Mouse (Mus musculus): ENCODE data around the gene Slc22a17. TPM values are rescaled to one million over a fixed set of nuclear protein-coding genes. Genes with fewer than 3 reads are reported as not detected.
A peak's percentile ranks its signal among the peaks of the same experiment; 100 is the strongest.

The Slc22a17 gene
- polyA plus RNA-seq, 1 experiment from 2014 or later = 136 TPM

GRCm38 (mm10) chr14:54868026-54868425 is 44.9 kb downstream of the Slc22a17 start:
- H3K36me3 ChIP-seq (replicated peaks; ENCODE audit: control insufficient read depth, insufficient read depth) = peaks cover 7% of the 10 kb centered on the region
- no peak overlapping the region for H3K9ac ChIP-seq
- peaks cover 5% of the 10 kb centered on the region for H3K4me1 ChIP-seq (replicated peaks; ENCODE audit: control insufficient read depth, insufficient read depth, low read length)
- 93% methylated on average over 4 of the region's 4 CpGs for WGBS
- no peak overlapping the region for H3K4me3 ChIP-seq (replicated peaks; ENCODE audit: low read length)
- H3K9me3 ChIP-seq (ENCODE audit: control insufficient read depth, low read length) = no peaks in the 10 kb centered on the region
- H3K4me2 ChIP-seq (replicated peaks) = no peak overlapping the region
- no peak for DNase-seq (ENCODE audit: low spot score)
- ATAC-seq (ENCODE audit: low FRiP score) = no peak
- H3K27me3 ChIP-seq (ENCODE audit: control insufficient read depth, insufficient read depth, low read length) = no peaks in the 10 kb centered on the region
- H3K27ac ChIP-seq = no peak overlapping the region

- H3K9ac ChIP-seq = no peak overlapping the region
- DNase-seq (ENCODE audit: low spot score) = no peak
- no peak overlapping the region for H3K4me3 ChIP-seq (replicated peaks; ENCODE audit: low read length)
- no peaks in the 10 kb centered on the region for H3K9me3 ChIP-seq (ENCODE audit: control insufficient read depth, low read length)
- no peaks in the 10 kb centered on the region for H3K27me3 ChIP-seq (ENCODE audit: control insufficient read depth, insufficient read depth, low read length)
- 63% methylated on average over 5 of the region's 5 CpGs for WGBS
- peaks cover 7% of the 10 kb centered on the region for H3K4me1 ChIP-seq (replicated peaks; ENCODE audit: control insufficient read depth, insufficient read depth, low read length)
- peaks cover 2% of the 10 kb centered on the region; the same call in 1 of the 2 replicates for H3K36me3 ChIP-seq (replicated peaks; ENCODE audit: control insufficient read depth, insufficient read depth)
- no peak overlapping the region for H3K4me2 ChIP-seq (replicated peaks)
- no peak for ATAC-seq (ENCODE audit: low FRiP score)
- H3K27ac ChIP-seq = no peak overlapping the region
Observed at GRCm38 (mm10) chr14:54866936-54867335, 46.0 kb downstream of the Slc22a17 start.

- Histone ChIP-seq H3K4me3 (replicated peaks; ENCODE audit: low read length) (no peak overlapping the region), H3K27ac (no peak overlapping the region), H3K9me3 (ENCODE audit: control insufficient read depth, low read length) (no peaks in the 10 kb centered on the region), H3K27me3 (ENCODE audit: control insufficient read depth, insufficient read depth, low read length) (no peaks in the 10 kb centered on the region), H3K4me2 (replicated peaks) (no peak overlapping the region), H3K9ac (no peak overlapping the region), H3K4me1 (replicated peaks; ENCODE audit: control insufficient read depth, insufficient read depth, low read length) (peaks cover 7% of the 10 kb centered on the region), H3K36me3 (replicated peaks; ENCODE audit: control insufficient read depth, insufficient read depth) (no peaks in the 10 kb centered on the region)
- WGBS = 82% methylated on average over 3 of the region's 3 CpGs
- no peak for ATAC-seq (ENCODE audit: low FRiP score)
- DNase-seq (ENCODE audit: low spot score) = no peak
Observed at GRCm38 (mm10) chr14:54866268-54866667, 46.7 kb downstream of the Slc22a17 start.

GRCm38 (mm10) chr14:54865626-54866025 is 47.3 kb downstream of the Slc22a17 start:
- no peak overlapping the region for H3K4me3 ChIP-seq (replicated peaks; ENCODE audit: low read length)
- no peaks in the 10 kb centered on the region for H3K27me3 ChIP-seq (ENCODE audit: control insufficient read depth, insufficient read depth, low read length)
- WGBS = 87% methylated on average over 5 of the region's 5 CpGs
- no peak for DNase-seq (ENCODE audit: low spot score)
- ATAC-seq (ENCODE audit: low FRiP score) = no peak
- H3K9ac ChIP-seq = no peak overlapping the region
- H3K27ac ChIP-seq = no peak overlapping the region
- H3K4me1 ChIP-seq (replicated peaks; ENCODE audit: control insufficient read depth, insufficient read depth, low read length) = peaks cover 7% of the 10 kb centered on the region
- H3K36me3 ChIP-seq (replicated peaks; ENCODE audit: control insufficient read depth, insufficient read depth) = no peaks in the 10 kb centered on the region
- H3K9me3 ChIP-seq (ENCODE audit: control insufficient read depth, low read length) = no peaks in the 10 kb centered on the region
- no peak overlapping the region for H3K4me2 ChIP-seq (replicated peaks)

GRCm38 (mm10) chr14:54864313-54865036 is 48.5 kb downstream of the Slc22a17 start:
- H3K9me3 ChIP-seq (ENCODE audit: control insufficient read depth, low read length) = no peaks in the 10 kb centered on the region
- no peaks in the 10 kb centered on the region for H3K36me3 ChIP-seq (replicated peaks; ENCODE audit: control insufficient read depth, insufficient read depth)
- H3K4me3 ChIP-seq (replicated peaks; ENCODE audit: low read length) = peak overlapping the region; percentile 83
- DNase-seq (ENCODE audit: low spot score) = no peak
- H3K4me1 ChIP-seq (replicated peaks; ENCODE audit: control insufficient read depth, insufficient read depth, low read length) = peaks cover 7% of the 10 kb centered on the region
- no peaks in the 10 kb centered on the region for H3K27me3 ChIP-seq (ENCODE audit: control insufficient read depth, insufficient read depth, low read length)
- peak; percentile 32; the same call in 1 of the 2 replicates for ATAC-seq (ENCODE audit: low FRiP score)
- 18% methylated on average over 21 of the region's 21 CpGs for WGBS
- H3K4me2 ChIP-seq (replicated peaks) = peak overlapping the region; percentile 66
- peak overlapping the region; percentile 77 for H3K27ac ChIP-seq
- H3K9ac ChIP-seq = peak overlapping the region; percentile 90; the same call in 1 of the 2 replicates

GRCm38 (mm10) chr14:54863501-54864312 is 49.2 kb downstream of the Slc22a17 start:
- under 1% methylated on average over 47 of the region's 56 CpGs for WGBS
- Histone ChIP-seq H3K9ac (peak overlapping the region; percentile 90), H3K4me1 (replicated peaks; ENCODE audit: control insufficient read depth, insufficient read depth, low read length) (peaks cover 7% of the 10 kb centered on the region), H3K27me3 (ENCODE audit: control insufficient read depth, insufficient read depth, low read length) (no peaks in the 10 kb centered on the region), H3K4me3 (replicated peaks; ENCODE audit: low read length) (peak overlapping the region; percentile 83), H3K4me2 (replicated peaks) (peak overlapping the region; percentile 66), H3K9me3 (ENCODE audit: control insufficient read depth, low read length) (no peaks in the 10 kb centered on the region), H3K27ac (peak overlapping the region; percentile 77), H3K36me3 (replicated peaks; ENCODE audit: control insufficient read depth, insufficient read depth) (no peaks in the 10 kb centered on the region)
- DNase-seq (ENCODE audit: low spot score) (peak; percentile 90), ATAC-seq (ENCODE audit: low FRiP score) (peak; percentile 100)

- DNase-seq (ENCODE audit: low spot score) (peak; percentile 73), ATAC-seq (ENCODE audit: low FRiP score) (no peak)
- Histone ChIP-seq H3K9me3 (ENCODE audit: control insufficient read depth, low read length) (no peaks in the 10 kb centered on the region), H3K27me3 (ENCODE audit: control insufficient read depth, insufficient read depth, low read length) (no peaks in the 10 kb centered on the region), H3K27ac (no peak overlapping the region), H3K36me3 (replicated peaks; ENCODE audit: control insufficient read depth, insufficient read depth) (peaks cover 19% of the 10 kb centered on the region; the same call in 1 of the 2 replicates), H3K4me3 (replicated peaks; ENCODE audit: low read length) (no peak overlapping the region), H3K4me1 (replicated peaks; ENCODE audit: control insufficient read depth, insufficient read depth, low read length) (peaks cover 7% of the 10 kb centered on the region), H3K4me2 (replicated peaks) (no peak overlapping the region), H3K9ac (no peak overlapping the region)
- 46% methylated on average over 2 of the region's 2 CpGs for WGBS
Observed at GRCm38 (mm10) chr14:54860511-54860910, 52.4 kb downstream of the Slc22a17 start.

- WGBS = 89% methylated on average over 9 of the region's 9 CpGs
- peaks cover under 1% of the 10 kb centered on the region; the same call in 1 of the 2 replicates for H3K4me1 ChIP-seq (replicated peaks; ENCODE audit: control insufficient read depth, insufficient read depth, low read length)
- ATAC-seq (ENCODE audit: low FRiP score) (no peak), DNase-seq (ENCODE audit: low spot score) (no peak)
- no peaks in the 10 kb centered on the region for H3K27me3 ChIP-seq (ENCODE audit: control insufficient read depth, insufficient read depth, low read length)
- no peaks in the 10 kb centered on the region for H3K9me3 ChIP-seq (ENCODE audit: control insufficient read depth, low read length)
- no peak overlapping the region for H3K4me2 ChIP-seq (replicated peaks)
- peaks cover 27% of the 10 kb centered on the region for H3K36me3 ChIP-seq (replicated peaks; ENCODE audit: control insufficient read depth, insufficient read depth)
- H3K27ac ChIP-seq = no peak overlapping the region
- no peak overlapping the region for H3K9ac ChIP-seq
- no peak overlapping the region for H3K4me3 ChIP-seq (replicated peaks; ENCODE audit: low read length)
Observed at GRCm38 (mm10) chr14:54857891-54858290, 55.0 kb downstream of the Slc22a17 start.

GRCm38 (mm10) chr14:54856703-54857102 is 56.2 kb downstream of the Slc22a17 start:
- H3K27ac ChIP-seq = no peak overlapping the region
- H3K9ac ChIP-seq = no peak overlapping the region
- WGBS = 92% methylated on average over 7 of the region's 7 CpGs
- no peak for ATAC-seq (ENCODE audit: low FRiP score)
- H3K27me3 ChIP-seq (ENCODE audit: control insufficient read depth, insufficient read depth, low read length) = no peaks in the 10 kb centered on the region
- H3K4me3 ChIP-seq (replicated peaks; ENCODE audit: low read length) = no peak overlapping the region
- H3K36me3 ChIP-seq (replicated peaks; ENCODE audit: control insufficient read depth, insufficient read depth) = peaks cover 27% of the 10 kb centered on the region
- H3K4me2 ChIP-seq (replicated peaks) = no peak overlapping the region
- no peaks in the 10 kb centered on the region for H3K4me1 ChIP-seq (replicated peaks; ENCODE audit: control insufficient read depth, insufficient read depth, low read length)
- DNase-seq (ENCODE audit: low spot score) = no peak
- no peaks in the 10 kb centered on the region for H3K9me3 ChIP-seq (ENCODE audit: control insufficient read depth, low read length)

Measured in hindbrain, embryonic 14.5 days (tissue).